Mouse (Mus musculus): ENCODE measurements at regions not wholly inside any gene's neighbourhood (a gene's known extent, or its start where the extent isn't known, plus 50 kb on each side); places are given as distances from the start of the nearest gene placed in this dataset.

- TF ChIP-seq CTCF (IDR thresholded peaks at IDR 0.05; ENCODE audit: low read depth, low read length) (no peak), GATA2 (IDR thresholded peaks at IDR 0.05; ENCODE audit: borderline replicate concordance, low read depth, low read length) (no peak), TAL1 (conservative IDR thresholded peaks at IDR 0.05; ENCODE audit: low read depth, low read length) (no peak), GATA1 (IDR thresholded peaks at IDR 0.05; ENCODE audit: borderline replicate concordance, low read length) (no peak), POLR2AphosphoS5 (IDR thresholded peaks at IDR 0.05; ENCODE audit: insufficient replicate concordance, low read depth, low read length) (no peak)
Measured at GRCm38 (mm10) chr1:94217407-94217806, 165.1 kb upstream of the Pdcd1 start.
